Comparison of ENCODE assay signal across 8 mouse cellular contexts in genomic region chr16:96357903-96358302, GRCm38 (mm10).
A peak's percentile ranks its signal among the peaks of the same experiment; 100 is the strongest.
DNase-seq lines count a peak whose midpoint lies in the region; ATAC-seq and TF ChIP-seq lines count a peak whose summit lies in the region.

No protein-coding gene starts in this region.

- H3K4me2 ChIP-seq in embryonic facial prominence, embryonic 11.5 days (ENCODE audit: low read depth, low read length) = no peak overlapping the region
- peak overlapping the region; percentile 70 for H3K4me2 ChIP-seq in heart, embryonic 13.5 days
- peak overlapping the region; percentile 56 for H3K4me2 ChIP-seq in kidney, embryonic 16.5 days (replicated peaks; ENCODE audit: low read depth, low read length)

- ATAC-seq in embryonic facial prominence, embryonic 11.5 days (replicated peaks; ENCODE audit: insufficient number of reproducible peaks, low FRiP score, low TSS enrichment, low read depth) = no peak
- ATAC-seq in heart, embryonic 13.5 days (ENCODE audit: extremely low read depth, insufficient number of reproducible peaks, low FRiP score, low TSS enrichment) = no peak
- ATAC-seq in kidney, embryonic 16.5 days (ENCODE audit: low FRiP score, low TSS enrichment) = no peak

- WGBS in embryonic facial prominence, embryonic 11.5 days = 8% methylated on average over 10 of the region's 10 CpGs
- WGBS in heart, embryonic 13.5 days = 10% methylated on average over 10 of the region's 10 CpGs
- 12% methylated on average over 10 of the region's 10 CpGs for WGBS in kidney, embryonic 16.5 days

- no peaks in the 10 kb centered on the region; a peak in 1 of 4 replicates for H3K4me1 ChIP-seq in ES-E14 (ENCODE audit: control insufficient read depth in 2 of 2, insufficient read depth in 2 of 2, low read length in 2 of 2, poor library complexity in 1 of 2)
- H3K4me1 ChIP-seq in embryonic facial prominence, embryonic 11.5 days (ENCODE audit: control insufficient read depth, insufficient read depth, low read length) = no peaks in the 10 kb centered on the region
- peaks cover 6% of the 10 kb centered on the region; the same call in 1 of the 2 replicates for H3K4me1 ChIP-seq in heart, embryonic 13.5 days
- peaks cover 25% of the 10 kb centered on the region for H3K4me1 ChIP-seq in kidney, embryonic 16.5 days (ENCODE audit: insufficient read depth, low read length)

- H3K27me3 ChIP-seq in embryonic facial prominence, embryonic 11.5 days (ENCODE audit: control insufficient read depth, insufficient read depth, low read length) = no peaks in the 10 kb centered on the region
- peaks cover 8% of the 10 kb centered on the region; the same call in 1 of the 2 replicates for H3K27me3 ChIP-seq in heart, embryonic 13.5 days (replicated peaks)
- H3K27me3 ChIP-seq in kidney, embryonic 16.5 days (ENCODE audit: insufficient read depth, low read length) = no peaks in the 10 kb centered on the region

- no peaks in the 10 kb centered on the region for H3K36me3 ChIP-seq in ES-E14 (ENCODE audit: control insufficient read depth, insufficient read depth, low read length, poor library complexity, severe bottlenecking)
- H3K36me3 ChIP-seq in embryonic facial prominence, embryonic 11.5 days (replicated peaks; ENCODE audit: control insufficient read depth, insufficient read depth, low read depth, low read length) = no peaks in the 10 kb centered on the region
- H3K36me3 ChIP-seq in heart, embryonic 13.5 days = no peaks in the 10 kb centered on the region
- no peaks in the 10 kb centered on the region for H3K36me3 ChIP-seq in kidney, embryonic 16.5 days (ENCODE audit: insufficient read depth, low read length)

- peak overlapping the region in 1 of 2 experiments; percentile 38; a peak in 2 of 4 replicates for H3K4me3 ChIP-seq in ES-E14 (ENCODE audit: insufficient read depth in 1 of 2, low read depth in 1 of 2, low read length in 2 of 2, poor library complexity in 1 of 2, severe bottlenecking in 1 of 2)
- H3K4me3 ChIP-seq in embryonic facial prominence, embryonic 11.5 days (ENCODE audit: low read depth, low read length) = peak overlapping the region; percentile 19; the same call in 1 of the 2 replicates
- peak overlapping the region; percentile 49 for H3K4me3 ChIP-seq in heart, embryonic 13.5 days
- H3K4me3 ChIP-seq in kidney, embryonic 16.5 days (ENCODE audit: low read length) = peak overlapping the region; percentile 44

- H3K27ac ChIP-seq in ES-E14 (ENCODE audit: insufficient read depth, low read depth, low read length, poor library complexity, severe bottlenecking) = no peak overlapping the region
- H3K27ac ChIP-seq in embryonic facial prominence, embryonic 11.5 days (replicated peaks; ENCODE audit: low read depth, low read length) = no peak overlapping the region
- H3K27ac ChIP-seq in heart, embryonic 13.5 days (replicated peaks) = no peak overlapping the region
- no peak overlapping the region for H3K27ac ChIP-seq in kidney, embryonic 16.5 days (ENCODE audit: low read length)

- no peaks in the 10 kb centered on the region for H3K9me3 ChIP-seq in ES-E14 (ENCODE audit: control insufficient read depth, insufficient read depth, low read depth, low read length)
- no peaks in the 10 kb centered on the region for H3K9me3 ChIP-seq in embryonic facial prominence, embryonic 11.5 days (replicated peaks; ENCODE audit: control insufficient read depth, low read length)
- H3K9me3 ChIP-seq in heart, embryonic 13.5 days = no peaks in the 10 kb centered on the region
- H3K9me3 ChIP-seq in kidney, embryonic 16.5 days (ENCODE audit: low read length) = no peaks in the 10 kb centered on the region

- peak; percentile 70 for DNase-seq in ES-E14 (ENCODE audit: low read depth, low spot score)
- DNase-seq in adrenal gland, postnatal 14 days = peak; percentile 90
- DNase-seq in embryonic facial prominence, embryonic 11.5 days (ENCODE audit: low spot score) = peak; percentile 82
- peak; percentile 86 for DNase-seq in lung, postnatal 10 days
- peak; percentile 65 for DNase-seq in ovary, postnatal 36 days (ENCODE audit: low spot score)
- peak; percentile 32 to 72 for DNase-seq in urinary bladder, postnatal 4 days (ENCODE audit: low spot score in 2 of 2)

- no peak overlapping the region; the same call in none of the 2 replicates for H3K9ac ChIP-seq in ES-E14 (ENCODE audit: insufficient read depth, low read depth, low read length, poor library complexity, severe bottlenecking)
- no peak overlapping the region for H3K9ac ChIP-seq in embryonic facial prominence, embryonic 11.5 days (replicated peaks; ENCODE audit: low read length)
- H3K9ac ChIP-seq in heart, embryonic 13.5 days = peak overlapping the region; percentile 72
- H3K9ac ChIP-seq in kidney, embryonic 16.5 days (replicated peaks; ENCODE audit: low read length) = no peak overlapping the region

- in situ Hi-C loops in ES-E14 (cut with MboI; ENCODE audit: low sequenced_read_pairs in 2 of 2, unreplicated experiment in 2 of 2) = no loop called here

TF ChIP-seq in ES-E14, 5 proteins besides CTCF, POLR2A, EP300 and RAD21:
- TF ChIP-seq CHD2 (IDR thresholded peaks at IDR 0.05; ENCODE audit: low read depth, low read length) = no peak
- peak; percentile 53; the same call in 1 of the 2 replicates for TF ChIP-seq ZC3H11A (IDR thresholded peaks at IDR 0.05; ENCODE audit: borderline replicate concordance, low read depth, low read length)
- TF ChIP-seq MAFK (IDR thresholded peaks at IDR 0.05; ENCODE audit: insufficient read depth, low read depth, low read length) = 0 out of 2 replicates have a peak, but pooled peaks have one; percentile 20
